Mouse (Mus musculus) lung, embryonic 15.5 days (tissue): Measurements from ENCODE around the gene Ppt1. TPM values are rescaled to one million over a fixed set of nuclear protein-coding genes. Genes with fewer than 3 reads are reported as not detected.

Experiments used
- ATAC-seq: fragments of 200-750 bp; cut with Nextera tagmentation; 2 replicates; pipeline ENCODE4 v1.8.0; 2017; ENCODE audit warnings: moderate number of reproducible peaks, borderline replicate concordance; ENCODE audit not compliant: low FRiP score, low TSS enrichment; ENCODE audit errors: extremely low read depth
- H3K27ac ChIP-seq: fragments of 300-500 bp; sonication (generic); 2 replicates; pipeline ENCODE4 v1.5.1; 2015; ENCODE audit warnings: moderate library complexity, mild to moderate bottlenecking, inconsistent platforms
- H3K27me3 ChIP-seq: fragments of 300-500 bp; sonication (generic); 2 replicates; pipeline ENCODE4 v1.6.1; 2015; ENCODE audit warnings: inconsistent platforms
- H3K36me3 ChIP-seq: fragments of 300-500 bp; sonication (generic); 2 replicates; pipeline ENCODE4 v1.6.1; 2015; ENCODE audit warnings: inconsistent platforms
- H3K4me1 ChIP-seq: fragments of 300-500 bp; sonication (generic); 2 replicates; pipeline ENCODE4 v1.6.1; 2015; ENCODE audit warnings: inconsistent platforms
- H3K4me2 ChIP-seq: fragments of 300-500 bp; sonication (generic); 2 replicates; pipeline ENCODE4 v1.6.1; 2015; ENCODE audit warnings: inconsistent platforms, mild to moderate bottlenecking, moderate library complexity
- H3K4me3 ChIP-seq: fragments of 300-500 bp; sonication (generic); 2 replicates; pipeline ENCODE4 v1.5.1; 2015; ENCODE audit warnings: mild to moderate bottlenecking, inconsistent platforms
- H3K9ac ChIP-seq: fragments of 300-500 bp; sonication (generic); 2 replicates; pipeline ENCODE4 v1.6.1; 2015; ENCODE audit warnings: inconsistent platforms
- H3K9me3 ChIP-seq: fragments of 300-500 bp; sonication (generic); 2 replicates; pipeline ENCODE4 v1.6.1; 2016; ENCODE audit warnings: inconsistent platforms
- WGBS: fragments of 180-500 bp; shearing (Covaris S2); methylation state at CpG from one replicate; pipeline ENCODE4 v1.1.7; 2015; 5-methylcytosine and 5-hydroxymethylcytosine counted together
- polyA plus RNA-seq: library from polyadenylated mRNA; unstranded; fragments of >200 nt; fragmentation: Nextera tagmentation; extraction: Ambion mirVana; gene quantifications from 2 replicates; pipeline ENCODE4 v1.2.1, GENCODE M21; 2015

The Ppt1 gene
- polyA plus RNA-seq, 1 experiment from 2014 or later, result 73.1 TPM

DNA sequence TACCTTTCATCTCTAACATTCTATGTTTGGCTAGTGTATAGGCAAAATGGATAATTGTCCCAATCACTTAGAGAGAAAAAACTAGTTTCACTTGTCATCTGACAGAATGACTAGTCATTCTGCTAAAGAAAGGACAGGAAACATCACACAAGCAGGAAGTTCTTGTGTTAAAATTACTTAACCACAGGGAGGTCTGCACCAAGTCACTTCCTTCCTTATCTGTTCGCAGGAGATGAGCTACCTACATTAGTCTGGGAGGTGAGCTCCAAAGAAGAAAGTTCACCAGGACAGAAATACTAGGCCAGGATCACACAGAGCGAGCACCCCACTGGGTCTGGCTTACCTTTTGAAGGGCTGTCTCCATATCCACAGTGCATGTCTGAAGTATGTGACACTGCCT lies 35.9 kb downstream of the Ppt1 start:
- Histone ChIP-seq H3K4me1 (no peaks in the 10 kb centered on the region), H3K27me3 (no peaks in the 10 kb centered on the region), H3K4me3 (no peak overlapping the region), H3K27ac (no peak overlapping the region), H3K4me2 (no peak overlapping the region), H3K36me3 (peaks cover 43% of the 10 kb centered on the region), H3K9ac (no peak overlapping the region), H3K9me3 (no peaks in the 10 kb centered on the region)
- no peak for ATAC-seq
- WGBS, result 70% methylated on average over 2 of the region's 2 CpGs

DNA sequence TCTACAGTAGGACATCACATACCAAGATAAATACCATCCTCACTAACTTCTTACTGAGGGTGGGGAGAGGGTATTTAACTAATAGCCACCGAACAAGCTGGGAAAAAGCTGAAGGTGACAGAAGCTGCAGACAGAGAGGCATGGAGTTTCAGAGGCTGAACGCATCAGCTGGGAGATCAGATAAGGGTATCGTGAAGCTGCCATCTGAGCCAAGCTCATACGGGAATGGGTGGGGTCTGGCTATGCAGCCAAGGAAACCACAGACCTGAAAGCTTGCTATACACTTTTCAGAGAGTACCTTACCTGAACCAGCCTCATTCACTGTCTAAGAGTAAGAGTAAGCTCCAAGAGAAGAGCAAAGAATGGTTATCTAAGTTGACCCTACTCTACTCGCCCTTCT lies 37.0 kb downstream of the Ppt1 start:
- no peak overlapping the region for H3K27ac ChIP-seq
- H3K4me3 ChIP-seq, result no peak overlapping the region
- WGBS, result 60% methylated on average over 5 of the region's 5 CpGs
- H3K4me2 ChIP-seq, result no peak overlapping the region
- H3K9me3 ChIP-seq, result no peaks in the 10 kb centered on the region
- ATAC-seq, result no peak
- H3K9ac ChIP-seq, result no peak overlapping the region
- H3K27me3 ChIP-seq, result no peaks in the 10 kb centered on the region
- no peaks in the 10 kb centered on the region for H3K4me1 ChIP-seq
- H3K36me3 ChIP-seq, result peaks cover 37% of the 10 kb centered on the region

DNA sequence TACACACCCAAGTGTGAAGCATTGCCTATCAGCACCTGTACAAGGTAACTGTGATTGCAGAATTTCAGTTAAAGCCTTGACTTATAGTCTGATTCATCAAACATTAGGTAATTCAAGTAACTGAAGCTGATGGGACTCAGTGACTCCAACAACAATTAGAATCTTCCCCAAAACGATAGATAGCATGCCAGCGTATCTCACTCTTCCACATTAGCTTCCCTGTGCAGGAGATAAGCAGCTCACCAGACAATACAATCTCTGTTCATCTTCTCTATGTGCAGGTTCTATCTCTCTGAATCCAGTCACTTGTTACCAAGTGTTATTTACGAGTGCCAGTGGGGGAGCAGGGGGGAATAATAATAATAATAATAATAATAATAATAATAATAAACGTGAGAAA lies 37.5 kb downstream of the Ppt1 start:
- no peaks in the 10 kb centered on the region for H3K4me1 ChIP-seq
- H3K4me2 ChIP-seq, result no peak overlapping the region
- H3K9ac ChIP-seq, result no peak overlapping the region
- ATAC-seq, result no peak
- 82% methylated on average over 4 of the region's 4 CpGs for WGBS
- H3K27me3 ChIP-seq, result no peaks in the 10 kb centered on the region
- no peak overlapping the region for H3K27ac ChIP-seq
- H3K36me3 ChIP-seq, result peaks cover 32% of the 10 kb centered on the region
- no peaks in the 10 kb centered on the region for H3K9me3 ChIP-seq
- no peak overlapping the region for H3K4me3 ChIP-seq

GRCm38 (mm10) chr4:122878333-122879070 lies 42.5 kb downstream of the Ppt1 start:
- H3K36me3 ChIP-seq, result no peaks in the 10 kb centered on the region
- H3K27me3 ChIP-seq, result no peaks in the 10 kb centered on the region
- H3K4me3 ChIP-seq, result no peak overlapping the region
- no peak overlapping the region for H3K9ac ChIP-seq
- H3K27ac ChIP-seq, result 0 out of 2 replicates have a peak overlapping the region, but pooled peaks have one; percentile 7
- WGBS, result 90% methylated on average over 2 of the region's 2 CpGs
- ATAC-seq, result no peak
- peaks cover 17% of the 10 kb centered on the region; the same call in 1 of the 2 replicates for H3K4me1 ChIP-seq
- H3K4me2 ChIP-seq, result no peak overlapping the region
- H3K9me3 ChIP-seq, result no peaks in the 10 kb centered on the region

DNA sequence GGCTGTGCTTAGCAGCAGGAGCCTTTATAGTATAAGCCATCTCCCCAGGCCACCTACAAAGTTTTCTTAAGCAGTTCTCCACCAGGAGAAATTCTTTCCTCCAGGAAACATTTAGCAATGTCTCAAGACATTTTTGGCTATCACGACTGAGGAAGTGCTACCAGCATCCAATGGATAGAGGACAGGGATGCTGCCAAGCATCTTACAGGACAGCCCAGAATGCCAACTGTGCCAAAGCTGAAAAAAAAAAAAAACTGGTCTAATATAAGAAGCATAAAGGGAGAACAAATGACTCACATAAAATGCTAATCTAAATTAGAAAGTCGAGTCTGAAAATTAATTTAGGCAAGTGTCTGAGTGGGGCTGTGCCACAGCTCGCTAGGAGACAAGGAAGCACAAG lies 46.5 kb downstream of the Ppt1 start:
- H3K9me3 ChIP-seq, result no peaks in the 10 kb centered on the region
- no peak for ATAC-seq

DNA sequence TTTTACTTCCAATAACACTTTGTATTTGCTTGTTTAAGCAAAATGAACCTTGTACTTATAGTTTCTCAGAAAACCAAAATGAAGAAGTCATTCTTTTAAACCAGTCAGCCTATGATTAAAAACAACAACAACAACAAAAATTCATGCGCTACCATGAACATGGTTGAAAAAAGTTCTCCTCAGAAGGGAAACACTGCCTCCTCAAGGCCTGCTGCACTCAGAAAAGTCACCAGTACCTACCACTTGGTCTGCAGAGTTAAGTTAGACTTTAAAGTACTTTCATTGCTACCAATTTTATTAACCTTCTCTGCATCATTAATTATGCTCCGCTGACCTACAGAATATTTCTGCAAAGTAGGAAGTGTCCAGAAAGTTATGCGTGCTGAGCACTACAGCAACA lies 47.3 kb downstream of the Ppt1 start:
- Histone ChIP-seq H3K27ac (no peak overlapping the region), H3K9me3 (no peaks in the 10 kb centered on the region), H3K36me3 (no peaks in the 10 kb centered on the region), H3K4me3 (no peak overlapping the region), H3K4me2 (peak overlapping the region; percentile 53; the same call in 1 of the 2 replicates), H3K4me1 (peaks cover 32% of the 10 kb centered on the region), H3K9ac (no peak overlapping the region), H3K27me3 (no peaks in the 10 kb centered on the region)
- ATAC-seq, result no peak
- 87% methylated on average over 3 of the region's 3 CpGs for WGBS

More for the DNA sequence above, 46.5 kb downstream of the Ppt1 start:
- Histone ChIP-seq H3K27me3 (no peaks in the 10 kb centered on the region), H3K36me3 (no peaks in the 10 kb centered on the region), H3K4me1 (peaks cover 32% of the 10 kb centered on the region), H3K4me3 (no peak overlapping the region), H3K4me2 (no peak overlapping the region), H3K27ac (no peak overlapping the region), H3K9ac (no peak overlapping the region)
- 73% methylated on average over 3 of the region's 3 CpGs for WGBS

GRCm38 (mm10) chr4:122884051-122884450 lies 48.0 kb downstream of the Ppt1 start:
- no peak overlapping the region for H3K9ac ChIP-seq
- peaks cover 29% of the 10 kb centered on the region for H3K4me1 ChIP-seq
- no peaks in the 10 kb centered on the region for H3K9me3 ChIP-seq
- H3K4me3 ChIP-seq, result peak overlapping the region; percentile 75
- H3K27ac ChIP-seq, result 0 out of 2 replicates have a peak overlapping the region, but pooled peaks have one; percentile 99
- H3K36me3 ChIP-seq, result no peaks in the 10 kb centered on the region
- no peaks in the 10 kb centered on the region for H3K27me3 ChIP-seq
- WGBS, result 54% methylated on average over 2 of the region's 2 CpGs
- ATAC-seq, result no peak
- peak overlapping the region; percentile 53 for H3K4me2 ChIP-seq

GRCm38 (mm10) chr4:122884481-122885340 lies 48.7 kb downstream of the Ppt1 start:
- H3K4me2 ChIP-seq, result peak overlapping the region; percentile 53
- H3K4me1 ChIP-seq, result peaks cover 29% of the 10 kb centered on the region
- H3K27me3 ChIP-seq, result no peaks in the 10 kb centered on the region
- peak overlapping the region; percentile 75 for H3K4me3 ChIP-seq
- H3K27ac ChIP-seq, result peak overlapping the region; percentile 99
- ATAC-seq, result no peak
- H3K36me3 ChIP-seq, result no peaks in the 10 kb centered on the region
- H3K9ac ChIP-seq, result peak overlapping the region; percentile 67
- 24% methylated on average over 12 of the region's 12 CpGs for WGBS
- H3K9me3 ChIP-seq, result no peaks in the 10 kb centered on the region

GRCm38 (mm10) chr4:122885768-122886578 lies 49.9 kb downstream of the Ppt1 start, which contains the start of gene Cap1:
Gene Cap1 (minus strand): TSS chr4:122886056.
- WGBS, result under 1% methylated on average over 49 of the region's 49 CpGs
- no peaks in the 10 kb centered on the region for H3K36me3 ChIP-seq

DNA sequence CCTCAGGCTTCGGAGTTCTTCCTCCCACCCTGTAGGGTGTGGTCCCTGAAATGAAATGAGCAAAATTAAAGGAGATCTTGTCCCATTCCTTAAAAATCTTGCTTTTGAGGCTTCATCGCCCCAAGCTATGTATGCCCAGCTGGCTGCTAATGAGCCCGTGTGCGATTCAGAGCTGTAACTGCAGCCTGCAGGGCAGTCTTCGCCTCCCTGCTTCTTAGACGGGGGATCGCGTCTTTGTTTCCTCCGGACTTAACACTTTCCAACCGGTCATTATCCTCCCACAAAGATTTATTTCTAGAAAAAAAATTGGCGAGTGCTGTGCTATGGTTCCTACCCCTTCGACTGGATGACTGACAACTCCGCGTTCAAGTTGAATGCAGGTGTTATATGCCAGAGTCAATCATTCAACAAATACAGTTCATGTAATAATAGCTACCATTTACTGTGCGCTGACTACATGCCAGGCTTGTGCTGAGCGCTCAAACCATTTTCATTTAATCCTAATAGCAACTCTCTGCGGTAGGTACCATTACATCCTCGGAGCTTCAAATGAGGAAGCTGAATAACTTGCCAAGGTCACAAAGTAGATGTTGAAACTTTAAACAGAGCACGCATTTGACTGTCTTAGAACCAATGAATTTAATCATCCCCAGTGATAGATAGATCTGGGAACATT lies 50.7 kb downstream of the Ppt1 start:
- H3K9me3 ChIP-seq, result no peaks in the 10 kb centered on the region
- H3K27me3 ChIP-seq, result no peaks in the 10 kb centered on the region
- peak overlapping the region; percentile 86 for H3K4me2 ChIP-seq
- H3K4me1 ChIP-seq, result peaks cover 34% of the 10 kb centered on the region
- 3% methylated on average over 19 of the region's 19 CpGs for WGBS
- ATAC-seq, result 0 out of 2 replicates have a peak, but pooled peaks have one; percentile 5
- peak overlapping the region; percentile 58 for H3K9ac ChIP-seq
- peak overlapping the region; percentile 99 for H3K27ac ChIP-seq
- peak overlapping the region; percentile 75 for H3K4me3 ChIP-seq
- H3K36me3 ChIP-seq, result no peaks in the 10 kb centered on the region

More at GRCm38 (mm10) chr4:122885768-122886578, 49.9 kb downstream of the Ppt1 start, which contains the start of gene Cap1:
- no peaks in the 10 kb centered on the region for H3K27me3 ChIP-seq
- peak within 1 kb of the TSS; percentile 86 for H3K4me2 ChIP-seq
- H3K9ac ChIP-seq, result peak within 1 kb of the TSS; percentile 67
- H3K9me3 ChIP-seq, result no peaks in the 10 kb centered on the region
- H3K4me3 ChIP-seq, result peak within 1 kb of the TSS; percentile 75
- peak; percentile 94 for ATAC-seq
- peaks cover 31% of the 10 kb centered on the region for H3K4me1 ChIP-seq
- peak within 1 kb of the TSS; percentile 99 for H3K27ac ChIP-seq

DNA sequence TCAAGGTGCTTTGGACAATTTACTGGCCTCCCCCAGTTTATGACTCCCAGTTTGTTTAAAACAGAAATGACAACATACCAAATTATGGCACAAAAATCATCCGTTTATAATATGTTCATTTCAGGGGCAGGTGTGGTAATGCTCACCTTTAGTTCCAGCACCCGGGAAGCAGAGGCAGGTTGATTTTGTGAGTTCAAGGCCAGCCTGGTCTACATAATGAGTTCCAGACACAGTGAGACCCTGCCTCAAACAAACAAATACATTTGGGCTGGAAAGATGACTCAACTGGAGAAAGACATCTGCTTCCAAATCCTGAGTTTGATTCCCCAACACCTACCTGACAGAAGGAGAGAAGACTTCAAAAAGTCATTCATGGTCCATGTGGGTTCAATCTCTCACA lies 51.3 kb downstream of the Ppt1 start:
- peak overlapping the region; percentile 86 for H3K4me2 ChIP-seq
- WGBS, result 65% methylated on average over 2 of the region's 2 CpGs
- H3K9ac ChIP-seq, result no peak overlapping the region; the same call in 1 of the 2 replicates
- H3K9me3 ChIP-seq, result no peaks in the 10 kb centered on the region
- H3K27me3 ChIP-seq, result no peaks in the 10 kb centered on the region
- peak overlapping the region; percentile 99 for H3K27ac ChIP-seq
- no peak for ATAC-seq
- H3K36me3 ChIP-seq, result no peaks in the 10 kb centered on the region
- no peak overlapping the region for H3K4me3 ChIP-seq
- peaks cover 37% of the 10 kb centered on the region for H3K4me1 ChIP-seq
